Mouse (Mus musculus) adrenal gland, postnatal 14 days (tissue): Measurements from ENCODE around the gene Rpia. TPM values are rescaled to one million over a fixed set of nuclear protein-coding genes. Genes with fewer than 3 reads are reported as not detected.
A peak's percentile ranks its signal among the peaks of the same experiment; 100 is the strongest.

ENCODE experiments used
- DNase-seq: peaks from one replicate; pipeline ENCODE4 v3.0.0; 2021; ENCODE audit warnings: mixed read lengths
- total RNA-seq: library from RNA; stranded (reverse); gene quantifications from 2 replicates; pipeline ENCODE4 v1.2.3, GENCODE M21; 2021

Gene Rpia
- total RNA-seq, 1 experiment from 2014 or later = 21.0 TPM

DNA sequence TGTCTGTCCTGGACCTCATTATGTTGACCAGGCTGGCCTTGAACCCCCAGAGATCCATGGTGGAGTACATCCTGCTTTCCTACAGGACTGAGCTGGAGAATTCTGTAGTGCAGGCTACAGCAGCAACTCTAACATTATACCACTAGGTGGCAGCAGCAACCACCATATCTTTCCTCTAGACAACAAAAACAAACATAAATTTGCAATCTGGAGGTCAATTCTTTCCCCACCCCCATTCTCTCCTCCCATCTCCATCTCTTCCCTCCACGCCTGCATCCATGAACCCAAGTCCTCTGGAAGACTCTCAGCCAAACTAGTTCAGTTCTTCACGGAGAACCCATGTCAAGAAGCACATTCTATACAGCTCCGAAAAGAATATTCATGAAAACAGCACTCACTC lies 12.6 kb upstream of the Rpia start:
- peak; percentile 39 for DNase-seq

GRCm38 (mm10) chr6:70797581-70798251 lies 5.7 kb upstream of the Rpia start:
- peak; percentile 76 for DNase-seq

- no peak for DNase-seq
Measured at GRCm38 (mm10) chr6:70796940-70797339, 4.9 kb upstream of the Rpia start.

GRCm38 (mm10) chr6:70792644-70793043 lies 612 bp upstream of the Rpia start:
- DNase-seq = no peak

DNA sequence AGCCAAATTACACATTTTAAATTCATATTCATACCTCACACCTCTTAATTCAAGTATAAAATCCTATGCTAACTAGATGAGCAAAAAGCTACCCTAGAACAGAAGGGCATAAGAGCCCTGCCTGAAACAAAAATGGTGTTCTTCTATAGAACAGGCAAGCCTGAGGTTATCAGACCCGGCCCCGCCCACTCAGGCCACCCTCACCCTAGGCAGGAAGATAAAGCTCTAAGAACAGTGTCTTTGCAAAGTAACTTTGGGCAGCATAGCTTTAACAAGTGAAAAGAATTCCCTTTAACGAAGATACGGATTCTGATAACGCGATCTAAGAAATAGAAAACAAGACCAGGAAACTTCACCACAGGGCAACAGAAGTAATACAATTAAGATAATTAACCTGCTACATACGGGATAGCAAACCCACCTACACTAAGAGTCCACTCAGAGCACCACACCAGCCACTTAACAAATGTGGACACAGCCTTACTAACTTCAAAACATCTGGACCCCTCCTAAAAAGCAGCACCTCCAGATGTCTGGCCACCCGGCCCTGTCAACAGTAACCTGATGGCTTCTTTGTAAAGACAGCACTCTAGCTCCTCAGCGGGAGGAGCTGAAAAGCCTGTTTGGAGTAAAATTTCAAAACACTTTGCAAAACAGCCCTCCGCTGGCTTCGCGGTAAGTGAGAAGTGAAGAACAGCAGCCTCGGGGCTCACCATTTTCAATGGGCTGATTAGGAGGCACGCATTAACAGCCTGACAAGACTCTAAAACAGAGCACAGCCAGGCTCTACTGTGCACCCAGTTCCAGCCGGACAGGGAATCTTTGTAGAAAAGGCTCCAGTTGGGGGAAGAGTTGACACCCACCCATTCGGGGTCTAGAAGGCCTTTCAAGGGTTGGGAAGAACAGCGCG lies 925 bp downstream of the Rpia start:
- peak; percentile 38 for DNase-seq

DNA sequence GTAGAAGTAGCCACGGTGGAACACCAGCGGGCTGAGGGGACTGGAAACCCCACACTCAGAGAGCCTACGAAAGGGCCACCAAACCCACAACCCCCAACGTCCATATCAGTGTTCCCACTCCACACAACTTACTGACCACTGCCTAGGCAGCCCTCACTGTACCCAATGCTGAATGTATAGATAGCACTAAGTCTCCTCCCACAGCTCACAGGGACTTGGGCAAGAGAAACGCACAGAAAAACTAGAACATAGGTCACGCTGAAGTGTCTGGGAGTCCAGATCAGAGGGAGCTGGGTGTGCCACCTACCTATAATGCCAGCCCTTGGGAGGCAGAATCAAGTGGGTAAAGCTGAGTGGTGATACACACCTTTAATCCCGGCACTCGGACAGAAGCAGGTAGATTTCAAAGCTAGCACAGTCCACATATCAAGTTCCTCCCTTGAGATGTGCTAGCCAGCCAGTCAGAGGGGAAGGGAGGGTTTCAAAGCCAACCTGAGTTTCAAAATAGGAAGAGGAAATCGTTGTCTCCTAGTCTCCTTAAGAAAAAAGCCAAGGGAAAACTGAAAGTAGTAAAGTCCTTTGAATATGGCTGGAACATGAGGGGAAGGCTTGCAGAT lies 1.9 kb downstream of the Rpia start:
- DNase-seq = no peak

DNA sequence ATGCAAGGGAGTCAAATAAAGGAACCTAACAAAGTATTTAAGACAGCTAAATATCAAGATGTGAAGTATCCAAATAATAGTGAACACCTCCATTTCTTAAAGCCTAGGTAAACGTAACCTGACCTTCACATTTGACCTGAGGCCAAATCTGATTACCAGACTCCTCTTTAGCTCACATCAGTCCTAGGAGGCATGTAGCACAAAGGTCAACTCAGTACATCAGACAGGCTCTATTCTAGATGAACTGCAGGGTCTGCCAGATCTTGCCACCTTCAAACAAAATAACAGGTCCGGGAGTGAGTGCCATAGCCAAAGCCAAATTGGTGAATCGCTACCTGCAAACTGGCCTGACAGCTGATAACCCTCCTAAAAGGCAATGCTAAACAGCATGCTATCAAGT lies 2.9 kb downstream of the Rpia start:
- no peak for DNase-seq

DNA sequence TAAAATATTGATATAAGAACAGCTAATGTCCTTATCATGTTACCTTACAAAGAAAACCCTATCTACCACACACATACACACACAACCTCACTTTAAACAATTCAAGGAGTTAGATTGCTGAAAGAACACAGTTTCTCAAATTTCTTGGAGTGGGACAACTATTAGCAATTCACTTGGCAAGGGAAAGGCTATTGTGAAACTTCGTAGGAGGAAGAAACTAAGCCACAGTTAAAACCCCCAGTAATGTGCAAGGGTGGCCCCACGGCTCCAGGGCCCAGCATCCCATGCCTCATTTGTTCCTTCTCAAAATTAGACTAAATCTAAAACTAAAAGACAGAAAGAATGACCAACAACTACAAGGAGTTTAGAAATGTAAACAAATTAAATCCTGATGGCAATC lies 4.5 kb downstream of the Rpia start:
- no peak for DNase-seq

GRCm38 (mm10) chr6:70785852-70786251 lies 6.2 kb downstream of the Rpia start:
- no peak for DNase-seq

GRCm38 (mm10) chr6:70784811-70785210 lies 7.2 kb downstream of the Rpia start:
- DNase-seq = no peak

DNA sequence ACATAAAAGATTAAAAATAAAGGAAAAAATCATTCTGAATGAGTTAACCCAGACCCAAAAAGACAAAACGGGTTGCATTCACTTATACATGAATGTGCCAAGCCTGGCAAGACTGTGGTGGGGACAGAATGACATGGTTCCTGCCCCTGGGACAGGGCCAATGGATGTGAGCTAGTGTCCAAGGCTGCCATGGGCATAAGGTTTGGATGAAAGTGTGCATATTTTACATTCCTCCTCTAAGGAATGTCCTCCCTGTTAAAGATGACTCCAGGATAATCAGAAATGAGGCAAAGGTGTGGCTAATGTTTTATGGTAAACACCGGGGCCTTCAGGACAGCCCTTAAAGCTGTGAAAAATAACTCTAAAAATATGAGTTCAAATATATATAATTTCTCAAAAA lies 10.7 kb downstream of the Rpia start:
- no peak for DNase-seq

- DNase-seq = no peak
Measured at GRCm38 (mm10) chr6:70774372-70774771, 17.7 kb downstream of the Rpia start.

- DNase-seq = no peak
Measured at GRCm38 (mm10) chr6:70773769-70774168, 18.3 kb downstream of the Rpia start.

DNA sequence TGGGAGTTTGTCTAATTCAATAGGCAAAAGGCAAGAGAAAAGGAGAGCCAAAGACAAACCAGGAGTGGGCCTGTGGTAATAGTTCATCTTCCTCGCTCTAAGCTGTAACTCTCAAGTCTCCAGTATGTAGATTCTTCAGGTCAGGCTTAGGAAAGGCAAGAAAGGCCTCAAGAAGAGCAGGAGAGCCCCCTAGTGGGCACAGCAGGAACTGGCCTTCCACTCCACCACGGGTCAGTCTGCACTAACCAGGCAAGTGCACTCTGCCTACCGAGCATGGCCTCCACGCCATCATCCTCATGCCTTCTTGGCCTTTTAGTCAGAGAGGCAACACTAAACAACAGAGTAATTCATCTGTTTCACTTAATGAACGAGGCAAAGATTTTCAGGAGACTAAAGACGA lies 23.3 kb downstream of the Rpia start:
- peak; percentile 81 for DNase-seq

- no peak for DNase-seq
Measured at GRCm38 (mm10) chr6:70765076-70765475, 27.0 kb downstream of the Rpia start.

GRCm38 (mm10) chr6:70764551-70764950 lies 27.5 kb downstream of the Rpia start:
- DNase-seq = no peak

DNA sequence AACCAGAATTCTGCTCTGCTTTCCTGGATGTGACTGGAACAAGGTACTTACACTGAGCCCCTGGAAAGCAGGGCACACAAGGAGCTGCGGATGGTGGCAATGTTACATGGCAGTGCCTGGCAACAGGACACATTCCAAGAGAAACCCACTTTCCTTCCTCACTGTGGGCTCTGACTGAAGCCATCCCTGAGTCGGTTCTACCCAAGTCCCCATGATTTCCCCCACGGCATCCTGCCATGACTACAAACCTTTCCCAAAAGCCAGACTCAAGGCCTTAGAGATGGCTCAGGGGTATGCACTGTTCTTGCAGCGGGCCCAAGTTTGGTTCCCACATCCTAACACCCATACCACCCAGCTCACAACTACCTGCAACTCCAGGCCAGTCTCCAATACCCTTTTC lies 28.2 kb downstream of the Rpia start:
- DNase-seq = no peak

GRCm38 (mm10) chr6:70762659-70763058 lies 29.4 kb downstream of the Rpia start:
- DNase-seq = no peak

GRCm38 (mm10) chr6:70760951-70761350 lies 31.1 kb downstream of the Rpia start:
- no peak for DNase-seq

- DNase-seq = no peak
Measured at GRCm38 (mm10) chr6:70754833-70755232, 37.2 kb downstream of the Rpia start.

DNA sequence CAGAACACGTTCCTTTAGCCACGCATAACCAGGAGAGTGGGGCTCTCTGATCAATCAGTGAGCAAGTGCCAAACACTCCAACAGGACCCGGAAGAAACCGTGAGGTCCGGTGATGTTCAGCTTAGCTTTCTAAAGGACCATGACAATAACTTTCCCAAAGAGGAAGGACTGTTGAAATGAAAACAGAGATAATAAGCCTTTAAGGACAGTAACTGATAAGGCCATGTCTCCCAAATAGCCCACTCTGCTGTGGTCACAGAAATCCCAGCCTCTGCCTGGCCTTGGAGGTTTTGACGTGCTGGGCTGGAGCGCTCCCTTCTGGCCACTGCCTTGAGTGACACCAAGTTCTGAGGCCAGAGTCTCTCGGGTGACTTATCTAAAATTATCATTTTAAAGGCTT lies 39.7 kb downstream of the Rpia start:
- peak; percentile 66 for DNase-seq

DNA sequence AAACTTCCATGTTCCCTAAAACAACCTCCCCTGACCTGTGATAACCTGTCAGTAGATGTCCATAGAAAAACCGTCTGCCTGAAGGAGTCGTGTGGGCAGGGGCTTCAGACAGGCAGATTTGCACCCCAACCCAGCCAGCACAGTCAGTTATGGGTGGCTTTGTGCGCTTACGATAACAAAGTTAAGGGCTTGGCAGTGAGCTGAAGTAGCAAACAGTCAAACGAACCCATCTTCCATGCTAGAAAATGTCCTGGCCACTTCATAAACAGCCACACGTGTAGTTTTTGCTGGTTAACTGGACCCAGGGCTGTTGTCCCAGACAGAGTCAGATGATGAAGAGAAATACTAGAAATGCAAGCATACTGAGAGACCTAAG lies 40.1 kb downstream of the Rpia start:
- DNase-seq = no peak

DNA sequence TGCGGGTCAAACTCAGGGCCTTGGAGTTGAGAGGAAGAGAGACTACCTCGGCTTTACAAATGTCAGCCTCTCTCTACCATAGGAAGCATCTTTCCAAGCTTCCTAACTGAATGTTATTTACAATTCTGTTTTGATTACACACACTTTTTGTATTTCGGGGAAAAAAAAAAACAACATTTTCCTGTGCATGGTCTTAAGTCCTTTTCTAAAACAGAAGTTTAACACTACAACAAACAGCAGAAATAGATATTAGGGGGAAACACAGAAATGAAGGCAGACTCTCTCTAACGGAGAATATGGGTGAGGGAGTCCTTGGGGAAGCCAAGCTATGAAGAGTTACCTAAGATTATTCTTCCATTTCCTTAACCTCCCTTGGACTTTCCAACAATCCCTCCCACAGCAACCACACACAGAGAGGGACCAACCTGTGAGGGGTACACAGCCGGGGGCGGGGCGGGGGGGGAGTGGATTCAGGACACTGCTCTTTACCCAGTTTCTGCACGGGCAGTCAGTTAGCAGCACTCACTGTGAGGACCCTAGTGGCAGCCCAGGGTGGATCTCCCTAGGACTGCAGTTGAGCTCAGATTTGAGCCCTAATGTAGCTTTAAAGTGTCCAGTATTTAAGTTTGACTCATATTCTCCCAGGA lies 40.7 kb downstream of the Rpia start:
- DNase-seq = no peak
